Mouse (Mus musculus) hindbrain, embryonic 14.5 days (tissue): ENCODE results near the gene Olfr427. TPM values are rescaled to one million over a fixed set of nuclear protein-coding genes. Genes with fewer than 3 reads are reported as not detected.

ENCODE experiments used
- ATAC-seq: fragments of 200-750 bp; cut with Nextera tagmentation; 2 replicates; pipeline ENCODE4 v1.8.0; 2017; ENCODE audit warnings: moderate number of reproducible peaks, mild to moderate bottlenecking, moderate TSS enrichment, moderate library complexity; ENCODE audit not compliant: low FRiP score
- DNase-seq: peaks from one replicate; pipeline ENCODE4 v3.0.0-alpha.2; 2015; ENCODE audit warnings: low spot score
- H3K27ac ChIP-seq: fragments of 300-500 bp; sonication (generic); 2 replicates; pipeline ENCODE4 v1.5.1; 2014; ENCODE audit warnings: mild to moderate bottlenecking, moderate library complexity
- H3K27me3 ChIP-seq: fragments of 300-500 bp; sonication (generic); 2 replicates; pipeline ENCODE4 v1.6.1; 2014; ENCODE audit warnings: mild to moderate bottlenecking, low read length, mixed read lengths; ENCODE audit not compliant: control insufficient read depth, insufficient read depth
- H3K36me3 ChIP-seq: fragments of 300-500 bp; sonication (generic); replicated peaks from 2 replicates; pipeline ENCODE4 v1.6.1; 2014; ENCODE audit not compliant: control insufficient read depth, insufficient read depth
- H3K4me1 ChIP-seq: fragments of 300-500 bp; sonication (generic); replicated peaks from 2 replicates; pipeline ENCODE4 v1.6.1; 2014; ENCODE audit warnings: antibody characterized with exemption, low read length, mixed read lengths; ENCODE audit not compliant: control insufficient read depth, insufficient read depth
- H3K4me2 ChIP-seq: fragments of 300-500 bp; sonication (generic); replicated peaks from 2 replicates; pipeline ENCODE4 v1.6.1; 2014; ENCODE audit warnings: mild to moderate bottlenecking, moderate library complexity
- H3K4me3 ChIP-seq: fragments of 300-500 bp; sonication (generic); replicated peaks from 2 replicates; pipeline ENCODE4 v1.5.1; 2014; ENCODE audit warnings: mild to moderate bottlenecking, low read length
- H3K9ac ChIP-seq: fragments of 300-500 bp; sonication (generic); 2 replicates; pipeline ENCODE4 v1.6.1; 2014
- H3K9me3 ChIP-seq: fragments of 300-500 bp; sonication (generic); 2 replicates; pipeline ENCODE4 v1.6.1; 2016; ENCODE audit warnings: low read length; ENCODE audit not compliant: control insufficient read depth
- WGBS: fragments of 180-500 bp; shearing (Covaris S2); extraction: QIAGEN DNeasy Blood & Tissue Kit; methylation state at CpG from one replicate; pipeline ENCODE4 v1.1.7; 2014; 5-methylcytosine and 5-hydroxymethylcytosine counted together
- polyA plus RNA-seq: library from polyadenylated mRNA; unstranded; fragments of >200 nt; fragmentation: Nextera tagmentation; extraction: Ambion mirVana; gene quantifications from 2 replicates; pipeline ENCODE4 v1.2.1, GENCODE M21; 2014

Olfr427 gene
- polyA plus RNA-seq, 1 experiment from 2014 or later: not detected

DNA sequence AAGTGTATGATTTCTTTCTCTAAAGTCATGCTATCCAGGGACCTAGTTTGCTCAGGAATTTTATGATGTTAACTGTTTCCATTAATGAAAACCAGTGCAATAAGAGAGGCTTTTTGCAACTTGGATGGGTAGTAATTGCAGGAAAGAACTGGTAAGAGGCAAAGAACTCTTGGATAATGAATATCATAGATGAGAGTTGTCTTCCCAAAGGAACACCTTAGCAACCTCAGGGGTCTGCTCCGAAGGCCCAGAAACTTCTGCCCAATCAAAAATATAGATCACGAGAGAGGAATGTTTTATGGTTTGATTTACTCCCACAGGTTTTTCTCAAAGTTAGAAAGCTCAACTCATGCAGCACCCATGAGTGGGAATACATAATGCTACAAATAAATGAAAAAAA lies 12.7 kb upstream of the Olfr427 start, which contains the start of gene Olfr429:
Gene Olfr429 (plus strand): TSS at position 301 of the 400 bp plus-strand sequence.
- no peak within 1 kb of the TSS for H3K4me2 ChIP-seq
- H3K27me3 ChIP-seq: no peaks in the 10 kb centered on the region
- H3K27ac ChIP-seq: no peak within 1 kb of the TSS
- no peak within 1 kb of the TSS for H3K4me3 ChIP-seq
- ATAC-seq (no peak), DNase-seq (no peak)
- H3K9ac ChIP-seq: no peak within 1 kb of the TSS
- 90% methylated on average over 2 of the region's 2 CpGs for WGBS
- no peaks in the 10 kb centered on the region for H3K36me3 ChIP-seq
- H3K9me3 ChIP-seq: no peaks in the 10 kb centered on the region
- no peaks in the 10 kb centered on the region for H3K4me1 ChIP-seq

- Histone ChIP-seq H3K9me3 (no peaks in the 10 kb centered on the region), H3K4me3 (no peak overlapping the region), H3K27me3 (no peaks in the 10 kb centered on the region), H3K4me2 (no peak overlapping the region), H3K9ac (no peak overlapping the region), H3K4me1 (no peaks in the 10 kb centered on the region), H3K27ac (no peak overlapping the region), H3K36me3 (no peaks in the 10 kb centered on the region)
- no peak for ATAC-seq
- peak; percentile 59 for DNase-seq
- 58% methylated on average over 2 of the region's 2 CpGs for WGBS
Measured at GRCm38 (mm10) chr1:174103735-174104134, 7.0 kb downstream of the Olfr427 start.

- Histone ChIP-seq H3K9me3 (no peaks in the 10 kb centered on the region), H3K4me2 (no peak within 1 kb of the TSS), H3K27ac (no peak within 1 kb of the TSS), H3K36me3 (no peaks in the 10 kb centered on the region), H3K4me3 (no peak within 1 kb of the TSS), H3K4me1 (no peaks in the 10 kb centered on the region), H3K9ac (no peak within 1 kb of the TSS), H3K27me3 (no peaks in the 10 kb centered on the region)
- DNase-seq (no peak), ATAC-seq (no peak)
- WGBS: 44% methylated on average over 2 of the region's 2 CpGs
Measured at GRCm38 (mm10) chr1:174121062-174121461, 24.4 kb downstream of the Olfr427 start, which contains the start of gene Olfr231. Gene Olfr231 (minus strand): TSS chr1:174121162.

- H3K4me3 ChIP-seq: no peak within 1 kb of the TSS
- H3K27ac ChIP-seq: no peak within 1 kb of the TSS
- H3K27me3 ChIP-seq: no peaks in the 10 kb centered on the region
- ATAC-seq (no peak), DNase-seq (no peak)
- H3K9ac ChIP-seq: no peak within 1 kb of the TSS
- H3K9me3 ChIP-seq: no peaks in the 10 kb centered on the region
- H3K36me3 ChIP-seq: no peaks in the 10 kb centered on the region
- WGBS: 83% methylated on average over 3 of the region's 3 CpGs
- no peaks in the 10 kb centered on the region for H3K4me1 ChIP-seq
- H3K4me2 ChIP-seq: no peak within 1 kb of the TSS
Measured at GRCm38 (mm10) chr1:174131217-174131616, 34.5 kb downstream of the Olfr427 start, which contains the start of gene Olfr424. Gene Olfr424 (plus strand): TSS chr1:174131517.

- Histone ChIP-seq H3K4me1 (no peaks in the 10 kb centered on the region), H3K27ac (no peak overlapping the region), H3K36me3 (no peaks in the 10 kb centered on the region), H3K9ac (no peak overlapping the region), H3K27me3 (no peaks in the 10 kb centered on the region), H3K4me2 (no peak overlapping the region), H3K9me3 (no peaks in the 10 kb centered on the region), H3K4me3 (no peak overlapping the region)
- 76% methylated on average over 3 of the region's 3 CpGs for WGBS
- ATAC-seq: no peak
- DNase-seq: no peak
Measured at GRCm38 (mm10) chr1:174131999-174132398, 35.3 kb downstream of the Olfr427 start.

DNA sequence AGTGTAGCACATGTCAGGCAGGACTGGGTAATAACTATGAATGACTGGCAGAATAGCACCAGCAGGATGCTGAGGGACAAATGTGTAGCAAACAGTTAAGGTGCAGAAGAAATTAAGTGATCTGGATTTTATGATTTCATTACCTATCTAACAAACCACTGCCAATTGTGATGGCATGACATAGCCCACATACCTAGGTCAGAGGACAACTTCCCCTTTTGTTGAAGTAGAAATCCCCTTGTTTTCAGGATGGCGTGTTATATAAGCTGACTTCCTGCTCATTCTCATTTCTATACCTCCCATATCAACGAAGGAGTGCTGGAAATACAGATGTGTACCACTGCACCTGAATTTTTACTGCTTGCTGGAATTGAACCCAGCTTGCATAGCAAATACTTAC lies 44.7 kb downstream of the Olfr427 start:
- Histone ChIP-seq H3K4me3 (no peak overlapping the region), H3K9ac (no peak overlapping the region), H3K4me2 (no peak overlapping the region), H3K9me3 (no peaks in the 10 kb centered on the region), H3K36me3 (no peaks in the 10 kb centered on the region), H3K4me1 (no peaks in the 10 kb centered on the region), H3K27me3 (no peaks in the 10 kb centered on the region), H3K27ac (no peak overlapping the region)
- no peak for DNase-seq
- WGBS: 79% methylated on average over 2 of the region's 2 CpGs
- ATAC-seq: no peak

DNA sequence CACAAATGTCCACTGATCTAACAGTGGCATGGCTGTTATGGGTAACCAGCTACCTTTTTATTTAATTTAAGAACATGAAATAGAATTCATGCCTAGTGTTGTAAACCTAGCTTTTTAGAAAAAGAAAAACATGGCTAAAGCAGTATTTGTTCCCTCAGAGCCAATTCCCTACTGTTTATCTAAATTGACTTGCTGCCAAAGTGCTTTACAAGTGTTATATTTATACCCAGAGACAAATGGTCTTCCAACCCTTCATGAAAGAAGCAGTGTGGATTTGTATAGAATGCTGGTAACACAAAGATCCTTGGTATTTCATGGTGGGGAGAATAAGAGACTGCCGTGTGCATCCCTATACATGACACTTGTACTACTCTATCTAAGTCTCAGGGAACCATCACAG lies 50.0 kb downstream of the Olfr427 start:
- ATAC-seq: no peak
- WGBS: 83% methylated on average over 1 of the region's 1 CpGs
- H3K36me3 ChIP-seq: no peaks in the 10 kb centered on the region

DNA sequence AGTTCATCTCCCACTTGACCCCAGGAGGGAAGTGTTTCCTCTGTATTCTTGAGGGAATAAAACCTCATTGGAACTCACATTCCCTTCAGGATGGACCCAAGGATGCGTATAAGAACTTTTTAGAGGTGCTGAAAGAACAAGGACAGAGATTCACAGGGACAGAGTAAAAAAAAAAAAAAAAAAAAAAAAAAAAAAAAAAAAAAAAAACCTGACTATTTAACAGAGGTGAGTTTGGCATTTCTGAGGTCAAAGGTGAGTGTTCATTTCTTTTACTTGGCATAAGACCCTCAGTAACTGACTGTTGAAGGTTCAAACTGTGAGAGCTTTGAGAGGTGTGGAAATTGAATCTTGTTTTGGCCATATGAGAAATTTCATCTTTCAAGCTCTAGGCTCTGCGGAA lies 52.6 kb downstream of the Olfr427 start:
- ATAC-seq: no peak
- WGBS: 80% methylated on average over 2 of the region's 2 CpGs
- H3K9ac ChIP-seq: no peak overlapping the region
- no peaks in the 10 kb centered on the region for H3K9me3 ChIP-seq
- no peak for DNase-seq
- H3K36me3 ChIP-seq: no peaks in the 10 kb centered on the region
- H3K4me1 ChIP-seq: no peaks in the 10 kb centered on the region
- H3K4me2 ChIP-seq: no peak overlapping the region
- H3K4me3 ChIP-seq: no peak overlapping the region
- no peak overlapping the region for H3K27ac ChIP-seq
- no peaks in the 10 kb centered on the region for H3K27me3 ChIP-seq

More for the DNA sequence above, 50.0 kb downstream of the Olfr427 start:
- no peak overlapping the region for H3K4me3 ChIP-seq
- H3K9ac ChIP-seq: no peak overlapping the region
- no peaks in the 10 kb centered on the region for H3K9me3 ChIP-seq
- H3K27me3 ChIP-seq: no peaks in the 10 kb centered on the region
- H3K27ac ChIP-seq: no peak overlapping the region
- H3K4me1 ChIP-seq: no peaks in the 10 kb centered on the region
- no peak for DNase-seq
- H3K4me2 ChIP-seq: no peak overlapping the region
